Mouse (Mus musculus) thymus, postnatal 4 days (tissue): Measurements from ENCODE around the gene Sv2a.

Experiments used
- DNase-seq: peaks from one replicate; pipeline ENCODE4 v3.0.0; 2021

Sv2a gene

DNA sequence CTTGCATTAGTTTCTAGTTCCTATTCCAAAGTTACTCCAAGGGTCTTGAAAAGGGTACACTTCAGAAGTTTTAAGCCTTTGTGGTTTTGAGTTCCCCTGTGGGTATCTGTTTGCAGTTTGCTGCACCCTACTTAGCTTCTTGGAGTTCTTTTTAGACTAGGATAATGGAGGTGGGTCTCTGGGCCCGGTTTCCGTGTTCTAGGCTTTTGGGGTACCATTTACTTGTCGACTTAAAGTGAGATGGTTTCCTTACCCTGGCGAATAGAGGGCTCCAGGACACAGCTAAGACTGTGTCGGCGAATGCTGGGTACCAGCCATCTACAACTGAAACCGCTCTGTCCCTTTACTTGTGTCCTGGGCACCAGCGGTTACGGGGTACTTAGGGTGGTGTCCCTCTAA lies 40.7 kb downstream of the Sv2a start:
- peak; percentile 53 for DNase-seq

DNA sequence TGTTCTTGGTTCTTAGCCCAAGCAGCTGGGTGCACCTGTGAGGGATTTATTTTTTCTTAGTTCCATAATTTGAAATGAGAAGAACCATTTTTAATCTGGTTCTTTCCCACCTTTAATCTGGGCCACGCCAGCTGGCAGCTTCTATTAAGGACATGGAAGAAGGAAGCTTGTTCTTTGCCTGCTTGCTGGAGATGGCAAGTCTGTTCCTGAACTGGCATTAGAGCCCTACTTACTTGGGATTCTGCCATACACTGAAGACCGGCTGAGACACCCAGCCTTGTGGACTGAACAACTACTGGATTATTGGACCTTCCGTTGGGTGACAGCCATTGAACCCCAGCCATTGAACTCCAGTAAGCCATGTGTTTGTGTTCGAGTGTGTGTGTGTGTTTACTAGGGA lies 41.8 kb downstream of the Sv2a start:
- DNase-seq, result no peak

DNA sequence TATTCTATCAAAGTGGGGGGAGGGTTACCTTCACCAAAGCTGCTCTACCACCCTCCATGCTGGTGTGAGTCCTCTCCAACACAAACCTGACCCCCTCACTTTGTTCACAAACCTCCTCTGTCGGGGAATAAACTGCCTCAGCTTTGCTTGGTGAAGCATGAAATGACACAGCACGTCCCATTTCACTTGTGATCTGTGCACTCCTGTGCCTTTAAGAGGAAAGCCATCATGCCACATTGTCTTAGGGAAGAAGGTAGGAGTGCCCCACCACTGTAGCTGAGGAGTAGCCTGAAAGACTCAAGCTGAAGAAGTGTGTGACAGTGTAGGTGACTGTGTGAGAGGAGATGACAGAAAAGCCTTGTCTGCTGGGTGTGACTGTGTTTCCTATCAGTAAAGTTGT lies 44.5 kb downstream of the Sv2a start:
- no peak for DNase-seq

DNA sequence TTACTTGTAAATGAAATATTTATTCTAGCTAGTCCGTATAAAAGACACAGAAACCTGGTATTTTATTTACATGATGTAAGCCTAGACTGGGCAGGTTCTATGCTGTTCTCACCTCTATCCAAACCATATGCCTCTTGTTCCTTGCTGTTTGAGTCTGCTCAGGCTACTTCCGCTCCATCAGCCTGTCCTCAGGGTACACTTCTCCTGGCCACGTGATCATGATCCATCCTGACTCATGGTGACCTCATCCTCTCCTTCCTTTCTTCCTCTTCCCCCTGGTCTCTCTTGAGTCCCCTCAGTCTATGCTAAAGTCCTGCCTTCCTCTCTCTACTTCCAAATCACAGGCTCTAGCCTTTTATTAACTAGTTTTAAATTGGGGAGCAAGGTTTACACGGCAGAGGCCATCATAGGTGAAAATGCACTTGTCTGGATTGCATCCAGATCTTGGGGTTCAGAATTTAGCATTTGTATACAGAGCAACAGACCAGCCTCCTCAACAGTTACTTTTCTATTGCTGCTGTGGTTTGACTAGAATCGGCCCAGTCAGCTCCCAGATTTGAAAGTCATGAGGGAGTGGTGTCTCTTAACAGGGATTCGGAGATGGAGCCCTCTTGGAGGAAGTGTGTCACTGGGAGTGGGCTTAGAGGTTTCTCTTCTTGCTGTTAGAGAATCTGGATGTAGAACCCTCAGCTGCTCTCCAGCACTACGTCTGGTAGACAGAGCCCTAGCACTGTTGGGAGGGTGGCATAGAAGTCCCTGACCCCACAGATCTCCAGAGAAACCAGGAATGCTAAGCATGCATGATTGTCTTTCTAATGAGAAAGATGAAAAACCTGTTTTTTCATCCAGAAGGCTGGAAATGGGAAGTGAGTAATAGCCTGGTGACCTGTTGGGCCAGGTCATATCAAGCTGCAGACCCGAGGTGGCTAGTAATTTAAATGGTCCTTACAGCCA lies 46.0 kb downstream of the Sv2a start:
- no peak for DNase-seq

DNA sequence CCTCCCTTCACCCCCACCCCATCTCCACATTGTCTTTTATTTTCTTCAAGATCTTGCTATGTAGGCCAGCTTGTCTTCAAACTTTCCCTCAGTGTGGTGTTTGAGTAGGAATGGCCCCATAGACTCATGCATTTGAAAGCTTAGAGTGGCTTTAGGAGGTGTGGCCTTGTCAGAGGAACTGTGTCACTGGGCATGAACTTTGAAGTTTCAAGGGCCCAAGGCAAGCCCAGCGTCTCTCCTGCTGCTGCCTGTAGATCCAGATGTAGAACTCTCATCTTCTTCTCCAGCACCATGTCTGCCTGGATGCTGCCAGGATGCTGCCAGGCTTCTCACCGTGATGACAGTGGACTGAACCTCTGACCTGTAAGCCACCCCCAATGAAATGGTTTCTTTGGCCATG lies 47.9 kb downstream of the Sv2a start:
- no peak for DNase-seq

DNA sequence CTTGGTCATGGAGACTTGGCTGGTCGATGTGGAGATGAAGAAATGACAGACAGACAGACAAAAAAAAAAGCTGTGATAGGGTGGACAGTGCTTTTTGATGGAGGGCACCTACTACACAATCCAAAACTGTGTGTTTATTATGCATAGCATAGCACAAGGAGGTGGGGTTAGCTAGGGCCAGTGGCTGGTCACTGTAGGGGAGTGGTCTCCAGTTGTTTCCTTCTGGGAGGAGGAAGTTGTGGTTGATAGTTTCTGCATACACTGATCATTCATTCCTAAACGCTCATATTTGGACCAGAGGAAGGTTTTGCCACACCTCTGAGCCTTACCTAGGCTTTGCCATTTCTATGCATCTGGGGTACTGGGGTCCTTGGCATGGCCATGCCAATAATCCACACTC lies 49.5 kb downstream of the Sv2a start:
- no peak for DNase-seq

DNA sequence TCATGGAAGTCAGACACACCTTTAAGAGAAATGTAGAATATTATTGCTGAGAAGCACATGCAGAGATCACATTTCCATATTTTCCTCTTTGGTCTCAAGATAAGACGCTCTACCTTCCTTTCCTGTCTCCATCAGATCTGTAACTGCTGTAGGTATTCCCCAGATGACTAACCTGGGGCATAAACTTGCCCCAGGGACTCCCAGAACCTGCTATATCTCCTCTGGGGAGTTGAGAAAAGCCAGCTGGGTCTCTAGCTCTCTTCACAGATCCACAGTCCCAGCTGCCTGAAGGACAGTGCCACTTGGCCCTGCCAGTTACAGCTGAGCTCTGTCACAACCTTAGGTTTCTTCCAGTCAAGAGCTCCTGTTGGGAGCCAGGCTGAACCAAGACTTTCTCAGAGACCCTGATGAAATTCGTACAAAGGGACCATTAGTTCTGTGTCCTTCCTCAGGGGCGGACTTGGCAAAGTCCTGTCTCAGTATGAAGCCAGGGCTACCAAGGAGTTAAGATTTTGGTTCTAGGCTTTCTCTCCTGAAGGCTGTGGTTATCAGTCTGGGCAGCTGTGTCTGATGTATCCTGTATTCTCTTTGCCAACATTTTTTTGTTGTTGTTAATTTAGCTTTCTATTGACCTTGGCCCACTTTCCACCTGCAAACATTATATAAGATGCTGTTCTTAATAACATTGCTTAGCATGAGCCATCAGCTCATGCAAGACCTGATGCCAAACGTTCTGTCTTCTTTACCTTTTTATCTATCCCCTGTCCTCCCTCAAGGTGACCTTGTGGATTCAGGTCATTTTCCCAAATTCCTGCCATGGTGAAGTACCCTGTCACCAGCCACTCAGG lies 50.2 kb downstream of the Sv2a start:
- no peak for DNase-seq

DNA sequence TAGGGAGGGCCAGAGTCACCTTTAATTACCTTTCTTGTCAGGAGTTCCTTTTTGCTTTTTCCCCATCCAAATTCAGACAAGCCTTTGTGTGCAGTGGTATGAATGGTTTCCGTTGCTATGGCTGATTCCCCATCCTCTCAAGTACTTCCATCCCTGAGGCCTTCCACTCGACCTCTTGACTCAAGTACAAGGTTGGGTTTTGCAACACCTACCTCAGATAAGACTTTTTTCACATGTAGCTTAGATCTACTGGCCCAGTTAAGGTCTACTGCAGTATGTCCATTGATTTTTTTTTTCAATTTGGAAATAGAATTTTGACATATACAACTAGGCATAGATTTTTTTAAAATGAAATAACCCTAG lies 50.8 kb downstream of the Sv2a start:
- DNase-seq, result no peak

DNA sequence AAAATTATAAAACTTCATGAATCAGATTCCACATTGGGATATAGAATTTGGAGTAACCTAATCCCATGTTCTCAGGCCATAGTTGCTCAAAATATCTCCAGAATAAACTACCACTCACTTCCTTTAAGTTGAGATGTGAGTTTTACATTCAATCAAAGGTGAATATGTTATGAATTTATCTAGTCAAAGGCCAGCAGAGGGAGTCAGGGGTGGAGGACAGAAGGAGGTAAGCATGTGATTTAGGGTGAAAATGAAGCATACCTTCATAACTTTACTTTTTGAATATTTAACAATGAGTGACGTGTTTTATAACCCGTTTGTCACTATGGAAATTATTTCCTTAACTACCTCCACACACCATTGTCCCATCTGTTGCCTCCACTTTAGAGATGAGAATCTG lies 54.0 kb downstream of the Sv2a start:
- DNase-seq, result no peak

DNA sequence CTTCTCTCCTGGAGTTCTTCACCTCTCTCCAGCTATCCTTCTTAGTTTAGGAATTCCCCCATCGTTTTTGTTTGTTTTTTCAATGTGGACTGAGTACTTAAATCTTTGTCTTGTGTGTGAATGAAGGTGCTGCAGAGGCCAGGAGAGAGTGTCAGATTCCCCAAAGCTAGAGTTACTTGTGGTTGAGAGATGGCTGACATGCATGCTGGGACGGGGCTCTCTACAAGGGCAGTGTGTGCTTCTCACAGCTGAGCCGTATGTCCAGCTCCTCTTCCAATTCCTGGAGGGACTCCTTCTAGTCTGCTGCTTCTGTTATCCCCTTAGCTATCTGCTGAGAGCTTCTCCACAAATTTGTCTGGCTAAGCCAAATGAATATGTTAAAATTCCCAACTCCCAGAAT lies 54.9 kb downstream of the Sv2a start:
- DNase-seq, result no peak

DNA sequence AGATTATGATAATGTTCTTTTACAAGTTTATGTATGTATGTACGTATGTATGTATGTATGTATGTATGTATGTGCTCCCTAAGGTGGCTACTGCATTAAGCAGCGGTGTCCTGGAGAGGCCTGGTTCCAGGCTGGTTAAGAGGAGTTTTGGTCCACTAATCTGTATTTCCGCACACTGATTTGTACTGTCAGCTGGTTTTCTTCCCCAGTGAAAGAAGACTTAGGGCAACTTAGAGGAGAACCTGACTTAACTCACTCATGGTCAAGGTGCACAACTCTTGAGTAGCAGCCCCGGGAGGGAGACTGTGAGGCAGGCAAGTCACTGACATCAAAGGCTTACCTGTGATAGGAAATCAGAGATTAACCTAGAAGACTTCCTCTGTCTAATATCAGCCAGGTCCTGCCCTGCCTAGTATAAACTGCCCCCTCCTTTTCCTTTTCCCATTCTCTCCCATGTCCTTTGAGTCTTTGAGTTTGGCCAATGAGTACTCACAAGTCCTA lies 55.9 kb downstream of the Sv2a start:
- no peak for DNase-seq

DNA sequence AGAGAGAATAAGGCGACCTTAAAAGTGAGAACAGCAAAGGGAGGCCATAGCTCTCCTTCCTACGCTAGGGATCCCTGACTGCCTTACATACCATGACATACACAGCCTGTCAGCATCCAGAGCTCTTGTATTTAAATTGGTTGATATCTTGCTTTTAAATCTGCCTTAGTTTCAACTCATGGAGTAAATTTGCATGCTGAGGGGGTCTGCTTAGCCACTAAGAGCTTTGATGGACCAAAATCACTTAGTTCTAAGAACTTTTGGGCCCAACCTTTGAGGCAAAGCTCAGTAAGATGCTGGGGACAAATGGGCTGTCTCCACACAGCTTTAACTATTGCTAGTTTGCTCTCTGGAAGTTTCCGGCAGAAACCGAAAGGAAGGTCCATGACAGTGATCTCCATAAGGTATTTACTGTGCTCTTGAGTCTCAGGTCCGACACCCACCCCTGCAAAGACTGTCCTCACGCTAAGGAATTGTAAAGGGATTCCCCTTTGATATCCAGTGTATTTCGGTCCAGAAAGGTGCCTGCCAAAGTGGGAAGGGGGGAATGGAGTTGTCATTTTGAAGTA lies 56.5 kb downstream of the Sv2a start:
- DNase-seq, result no peak

DNA sequence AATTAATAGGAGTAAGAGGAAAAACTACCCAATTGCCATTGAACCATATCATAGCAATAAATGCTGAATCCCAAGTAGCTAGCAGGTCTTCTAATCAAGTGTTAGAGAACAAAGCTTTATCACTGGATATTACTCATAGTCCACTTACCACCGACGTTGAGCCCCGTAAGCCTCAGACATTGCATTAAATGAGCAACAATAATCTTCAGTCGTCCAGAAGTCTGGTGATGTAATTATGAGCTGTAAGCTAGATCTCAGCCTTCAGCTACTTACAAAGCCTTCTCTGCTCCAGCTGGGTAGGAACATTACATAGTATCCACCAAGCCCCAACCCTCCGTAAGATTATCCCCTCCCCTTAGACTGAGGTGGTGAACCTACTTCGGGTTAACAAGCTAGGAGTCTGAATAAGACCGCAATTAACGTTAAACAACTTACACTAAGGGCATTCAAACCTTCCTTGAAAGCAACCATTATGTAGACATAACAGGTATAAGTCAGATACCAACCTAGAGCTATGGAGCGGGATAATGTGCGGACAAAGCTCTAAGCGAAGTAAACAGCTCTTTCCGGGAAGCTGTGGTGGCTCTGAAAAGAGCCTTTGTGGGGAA lies 57.1 kb downstream of the Sv2a start:
- DNase-seq, result no peak

DNA sequence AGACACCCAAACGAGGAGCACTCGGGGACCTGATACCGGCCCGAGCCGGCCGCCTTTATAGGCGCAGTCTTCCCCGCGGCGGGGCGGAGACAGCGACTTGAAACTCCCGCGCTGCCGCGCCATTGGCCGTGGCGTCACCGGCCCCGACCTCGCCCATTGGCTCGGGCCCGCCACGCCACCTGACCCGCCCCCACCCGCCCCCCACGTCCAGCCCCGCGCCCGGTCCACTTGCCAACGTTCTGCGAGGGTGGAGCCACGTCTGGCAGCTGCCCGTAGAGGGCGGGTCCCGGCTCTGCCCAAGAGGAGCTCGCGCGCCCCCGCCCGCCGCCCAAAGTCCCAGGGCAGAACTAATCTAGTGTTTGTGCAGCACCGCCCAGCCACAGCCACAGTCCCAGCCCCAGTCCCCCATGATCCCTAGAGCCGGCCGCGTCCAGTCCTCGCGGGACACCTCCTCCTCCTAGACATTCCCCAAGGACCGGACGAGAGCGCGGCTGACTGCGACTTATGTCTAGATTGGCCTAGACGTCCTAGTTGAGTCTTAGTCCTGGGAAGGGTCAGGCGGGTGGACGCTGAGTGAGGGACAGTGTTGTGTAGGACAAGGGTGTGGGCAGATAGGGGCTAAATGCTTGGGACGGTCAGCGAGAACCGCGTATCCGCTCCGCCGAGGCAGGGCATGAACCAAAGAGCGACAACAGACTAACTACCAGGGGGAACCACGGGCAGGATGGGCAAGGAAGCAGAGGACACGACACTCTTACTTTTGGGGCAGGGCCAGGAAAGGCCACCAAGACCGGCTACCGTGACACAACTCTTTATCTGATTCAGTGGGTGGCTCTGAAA lies 58.2 kb downstream of the Sv2a start, which contains the start of gene Hist2h3c2:
TSS of gene Hist2h3c2 (minus strand) at position 174 of the 840 bp plus-strand sequence.
- peak; percentile 51 for DNase-seq

DNA sequence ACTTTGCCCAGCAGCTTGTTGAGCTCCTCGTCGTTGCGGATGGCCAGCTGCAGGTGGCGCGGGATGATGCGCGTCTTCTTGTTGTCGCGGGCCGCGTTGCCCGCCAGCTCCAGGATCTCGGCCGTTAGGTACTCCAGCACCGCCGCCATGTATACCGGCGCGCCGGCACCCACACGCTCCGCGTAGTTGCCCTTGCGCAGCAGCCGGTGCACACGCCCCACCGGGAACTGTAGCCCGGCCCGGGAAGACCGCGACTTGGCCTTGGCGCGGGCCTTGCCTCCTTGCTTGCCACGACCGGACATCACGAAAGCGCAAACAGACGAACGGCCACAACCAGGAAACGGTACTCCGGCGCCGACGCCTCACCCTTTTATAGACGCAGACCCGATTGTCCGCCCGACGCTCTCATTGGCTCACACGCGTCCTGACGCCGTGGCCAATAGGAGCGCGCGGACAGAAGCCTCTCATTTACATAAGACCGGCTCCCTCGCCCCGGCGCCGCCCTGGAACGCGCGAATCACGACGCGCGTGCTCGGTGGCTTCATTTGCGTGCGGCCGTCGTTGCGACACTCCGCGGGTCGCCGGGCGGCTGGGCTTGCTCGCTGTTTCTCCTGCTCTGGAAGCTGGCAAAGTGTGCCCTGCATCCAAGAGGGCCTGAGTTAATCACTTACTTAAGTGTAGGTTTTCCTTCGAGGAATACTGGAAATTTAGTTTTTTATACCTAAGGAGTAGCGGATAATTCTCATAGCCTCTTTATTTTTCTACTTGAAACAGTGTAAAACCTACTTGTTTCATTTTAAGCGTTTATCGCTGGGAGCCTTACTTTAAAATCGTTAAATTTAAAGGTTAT lies 59.2 kb downstream of the Sv2a start, which contains the start of gene Hist2h2aa2:
TSS of gene Hist2h2aa2 (minus strand) at position 328 of the 850 bp plus-strand sequence.
- DNase-seq, result peak; percentile 92

DNA sequence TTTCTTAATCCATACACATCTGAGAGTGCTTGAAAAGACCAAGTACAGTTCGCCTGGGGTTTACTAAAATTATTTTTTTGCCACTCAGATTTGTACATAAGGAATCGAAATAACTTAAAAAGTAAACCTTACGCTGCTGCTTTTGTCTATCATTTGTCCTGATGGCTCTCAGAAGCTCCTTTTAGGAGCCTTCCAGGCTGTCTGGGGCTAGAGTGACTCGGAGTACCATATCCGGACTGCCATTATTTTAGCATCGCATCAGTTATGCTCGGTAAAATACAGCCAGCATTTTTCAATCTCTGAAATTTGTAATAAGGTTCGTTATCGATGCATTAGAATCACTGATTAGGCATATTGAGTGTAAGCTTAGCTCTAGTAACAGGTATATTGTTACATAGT lies 59.8 kb downstream of the Sv2a start:
- no peak for DNase-seq

DNA sequence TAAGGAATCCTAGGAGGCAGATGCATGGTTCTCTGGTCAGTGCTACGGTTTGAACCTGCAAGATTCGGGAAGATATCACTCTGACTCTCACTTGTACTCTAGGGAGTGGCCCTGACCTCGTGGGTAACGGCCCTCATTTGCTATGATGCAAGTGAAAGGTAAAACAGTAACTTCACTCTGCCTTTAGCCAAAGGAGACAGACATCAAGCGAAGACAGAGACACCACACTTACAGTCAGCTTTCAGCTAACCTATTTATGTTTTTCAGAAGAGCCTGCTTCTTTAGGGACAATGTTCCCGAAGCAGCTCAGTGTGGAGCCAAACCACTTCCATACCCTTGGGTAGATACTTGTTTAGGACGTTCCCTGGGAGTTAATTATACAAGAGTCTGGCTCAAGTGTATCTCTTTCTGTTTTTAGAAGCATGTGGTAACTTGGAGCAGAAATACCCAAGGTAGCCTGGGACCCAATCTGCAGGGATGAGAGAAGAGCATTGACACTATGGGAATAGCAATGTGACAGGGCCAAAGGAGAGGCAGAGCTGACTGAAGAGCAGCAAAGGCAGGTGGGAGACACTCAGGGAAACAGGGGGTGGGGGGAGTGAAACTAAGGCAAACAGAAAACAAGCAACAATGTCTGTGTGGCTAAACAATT lies 63.1 kb downstream of the Sv2a start:
- DNase-seq, result no peak
